Mouse (Mus musculus) testis, adult 2 months (tissue): ENCODE measurements at regions not wholly inside any gene's neighbourhood (a gene's known extent, or its start where the extent isn't known, plus 50 kb on each side); places are given as distances from the start of the nearest gene placed in this dataset.

Source experiments
- CTCF ChIP-seq: fragments of 200-500 bp; IDR thresholded peaks from 2 replicates; pipeline ENCODE4 v1.5.1; 2012; ENCODE audit warnings: low read depth, mild to moderate bottlenecking, inconsistent platforms, low read length, moderate library complexity; ENCODE audit not compliant: control insufficient read depth, insufficient read depth, insufficient replicate concordance
- POLR2A ChIP-seq: fragments of 200-500 bp; IDR thresholded peaks from 2 replicates; pipeline ENCODE4 v1.6.1; 2012; ENCODE audit warnings: low read depth, mild to moderate bottlenecking, inconsistent platforms, low read length, moderate library complexity; ENCODE audit not compliant: control insufficient read depth

- TF ChIP-seq CTCF (no peak), POLR2A (no peak)
Observed at GRCm38 (mm10) chr17:4563641-4564040, 430.5 kb upstream of the Arid1b start.
